Mouse (Mus musculus): ENCODE results near the gene Nlgn3. TPM values are rescaled to one million over a fixed set of nuclear protein-coding genes. Genes with fewer than 3 reads are reported as not detected.
A peak's percentile ranks its signal among the peaks of the same experiment; 100 is the strongest.

Nlgn3 gene
- polyA plus RNA-seq, 1 experiment from 2014 or later = 0.59 TPM

DNA sequence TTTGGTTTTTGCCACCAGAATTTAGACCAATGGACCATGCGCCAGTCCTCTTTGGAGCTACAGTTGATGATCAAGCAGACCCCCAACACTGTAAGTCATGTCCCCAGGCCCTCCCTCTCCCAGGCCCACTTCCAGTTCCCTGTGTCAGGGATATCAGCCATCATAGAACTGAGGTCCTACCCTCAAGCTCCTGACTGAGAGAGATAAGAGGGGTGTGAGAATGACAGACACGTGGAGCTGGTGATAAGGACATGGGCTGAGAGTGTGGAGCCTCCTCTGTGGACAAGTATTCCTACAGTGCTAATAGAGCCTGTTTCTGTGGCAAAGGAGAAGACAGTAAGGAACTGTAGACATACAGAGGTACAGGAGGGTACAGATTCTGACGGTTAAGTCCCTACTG lies 11.4 kb upstream of the Nlgn3 start:
- Histone ChIP-seq H3K4me3 (ENCODE audit: low read depth, low read length) (no peak overlapping the region), H3K9ac (ENCODE audit: low read depth, low read length) (no peak overlapping the region), H3K27ac (ENCODE audit: low read depth, low read length) (peak overlapping the region; percentile 84), H3K4me2 (peak overlapping the region; percentile 37; the same call in 1 of the 2 replicates), H3K27me3 (replicated peaks; ENCODE audit: control insufficient read depth, insufficient read depth, low read length) (peaks cover 3% of the 10 kb centered on the region), H3K9me3 (ENCODE audit: control insufficient read depth, low read length) (no peaks in the 10 kb centered on the region), H3K4me1 (replicated peaks; ENCODE audit: control insufficient read depth, insufficient read depth, low read length) (peaks cover 8% of the 10 kb centered on the region; the same call in 1 of the 2 replicates), H3K36me3 (ENCODE audit: control insufficient read depth, insufficient read depth, low read length) (peaks cover 31% of the 10 kb centered on the region)
- DNase-seq (ENCODE audit: low spot score) (no peak), ATAC-seq (replicated peaks; ENCODE audit: low FRiP score) (peak; percentile 97)
- 60% methylated on average over 3 of the region's 3 CpGs for WGBS

DNA sequence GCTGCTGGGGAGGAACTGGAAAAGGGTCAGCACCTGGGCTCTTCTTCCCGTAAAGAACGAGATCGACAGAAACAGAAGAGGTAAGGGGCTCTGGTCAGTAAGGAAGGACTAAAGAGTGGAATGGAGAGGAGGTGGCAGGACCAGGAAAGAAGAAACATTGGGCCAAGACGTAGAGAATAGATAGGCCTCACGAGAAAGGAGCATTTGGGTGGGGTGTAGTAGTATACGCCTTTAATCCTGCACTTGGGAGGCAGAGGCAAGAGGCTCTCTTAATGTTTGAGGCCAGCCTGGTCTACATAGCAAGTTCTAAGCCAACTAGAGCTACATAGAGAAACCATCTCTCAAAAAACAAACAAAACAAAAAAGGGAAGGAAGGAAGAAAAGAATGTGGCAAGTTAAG lies 10.5 kb upstream of the Nlgn3 start:
- H3K27ac ChIP-seq (ENCODE audit: low read depth, low read length) = peak overlapping the region; percentile 84
- ATAC-seq (replicated peaks; ENCODE audit: low FRiP score) (no peak), DNase-seq (ENCODE audit: low spot score) (no peak)
- no peak overlapping the region for H3K4me3 ChIP-seq (ENCODE audit: low read depth, low read length)
- no peaks in the 10 kb centered on the region for H3K9me3 ChIP-seq (ENCODE audit: control insufficient read depth, low read length)
- peaks cover 30% of the 10 kb centered on the region for H3K36me3 ChIP-seq (ENCODE audit: control insufficient read depth, insufficient read depth, low read length)
- no peaks in the 10 kb centered on the region; the same call in none of the 2 replicates for H3K27me3 ChIP-seq (replicated peaks; ENCODE audit: control insufficient read depth, insufficient read depth, low read length)
- H3K9ac ChIP-seq (ENCODE audit: low read depth, low read length) = peak overlapping the region; percentile 25; the same call in 1 of the 2 replicates
- H3K4me2 ChIP-seq = peak overlapping the region; percentile 13
- 84% methylated on average over 6 of the region's 6 CpGs for WGBS
- peaks cover 8% of the 10 kb centered on the region; the same call in 1 of the 2 replicates for H3K4me1 ChIP-seq (replicated peaks; ENCODE audit: control insufficient read depth, insufficient read depth, low read length)

DNA sequence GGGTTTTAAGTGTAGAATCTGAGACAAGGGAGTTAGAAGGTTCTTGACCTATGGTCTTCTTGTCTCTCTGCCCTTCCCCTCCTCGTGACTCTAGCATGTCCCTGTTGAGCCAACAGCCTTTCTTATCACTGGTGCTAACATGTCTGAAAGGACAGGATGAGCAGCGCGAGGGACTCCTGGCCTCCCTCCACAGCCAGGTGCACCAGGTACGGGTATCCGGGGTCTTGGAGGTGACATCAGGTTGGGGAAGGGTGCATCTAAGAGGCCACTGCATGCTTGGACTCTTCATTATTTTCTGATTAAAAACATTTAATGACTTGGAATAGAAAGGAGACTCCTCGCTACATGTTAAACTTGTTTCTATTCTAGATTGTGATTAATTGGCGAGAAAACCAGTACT lies 9.9 kb upstream of the Nlgn3 start:
- Histone ChIP-seq H3K9me3 (ENCODE audit: control insufficient read depth, low read length) (no peaks in the 10 kb centered on the region), H3K9ac (ENCODE audit: low read depth, low read length) (no peak overlapping the region), H3K4me2 (no peak overlapping the region), H3K36me3 (ENCODE audit: control insufficient read depth, insufficient read depth, low read length) (peaks cover 32% of the 10 kb centered on the region), H3K4me3 (ENCODE audit: low read depth, low read length) (no peak overlapping the region), H3K27me3 (replicated peaks; ENCODE audit: control insufficient read depth, insufficient read depth, low read length) (no peaks in the 10 kb centered on the region; the same call in 1 of the 2 replicates), H3K4me1 (replicated peaks; ENCODE audit: control insufficient read depth, insufficient read depth, low read length) (peaks cover 8% of the 10 kb centered on the region; the same call in 1 of the 2 replicates), H3K27ac (ENCODE audit: low read depth, low read length) (peak overlapping the region; percentile 84; the same call in 1 of the 2 replicates)
- WGBS = 86% methylated on average over 7 of the region's 7 CpGs
- DNase-seq (ENCODE audit: low spot score) = no peak
- ATAC-seq (replicated peaks; ENCODE audit: low FRiP score) = no peak

DNA sequence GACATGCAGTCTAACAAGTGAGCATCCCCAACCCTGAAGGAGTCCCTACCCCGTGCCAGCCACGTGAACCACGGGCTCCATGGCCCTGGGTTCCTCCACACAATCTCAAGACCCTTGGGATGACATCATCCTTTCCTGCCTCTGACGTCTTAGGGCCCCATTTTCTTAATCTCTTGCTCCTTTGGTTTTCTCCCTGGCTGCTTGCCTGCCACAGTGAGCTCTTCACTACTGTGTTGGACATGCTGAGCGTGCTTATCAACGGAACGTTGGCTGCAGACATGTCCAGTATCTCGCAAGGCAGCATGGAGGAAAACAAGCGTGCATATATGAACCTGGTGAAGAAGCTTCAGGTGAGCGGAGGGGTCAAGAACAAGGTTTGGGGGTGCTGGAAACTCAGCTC lies 8.9 kb upstream of the Nlgn3 start:
- peaks cover 8% of the 10 kb centered on the region; the same call in 1 of the 2 replicates for H3K4me1 ChIP-seq (replicated peaks; ENCODE audit: control insufficient read depth, insufficient read depth, low read length)
- DNase-seq (ENCODE audit: low spot score) (no peak), ATAC-seq (replicated peaks; ENCODE audit: low FRiP score) (peak; percentile 42)
- no peak overlapping the region for H3K9ac ChIP-seq (ENCODE audit: low read depth, low read length)
- H3K4me3 ChIP-seq (ENCODE audit: low read depth, low read length) = no peak overlapping the region
- no peak overlapping the region for H3K4me2 ChIP-seq
- no peaks in the 10 kb centered on the region; the same call in 1 of the 2 replicates for H3K27me3 ChIP-seq (replicated peaks; ENCODE audit: control insufficient read depth, insufficient read depth, low read length)
- peaks cover 32% of the 10 kb centered on the region for H3K36me3 ChIP-seq (ENCODE audit: control insufficient read depth, insufficient read depth, low read length)
- H3K9me3 ChIP-seq (ENCODE audit: control insufficient read depth, low read length) = no peaks in the 10 kb centered on the region
- peak overlapping the region; percentile 25; the same call in 1 of the 2 replicates for H3K27ac ChIP-seq (ENCODE audit: low read depth, low read length)
- WGBS = 72% methylated on average over 10 of the region's 10 CpGs

DNA sequence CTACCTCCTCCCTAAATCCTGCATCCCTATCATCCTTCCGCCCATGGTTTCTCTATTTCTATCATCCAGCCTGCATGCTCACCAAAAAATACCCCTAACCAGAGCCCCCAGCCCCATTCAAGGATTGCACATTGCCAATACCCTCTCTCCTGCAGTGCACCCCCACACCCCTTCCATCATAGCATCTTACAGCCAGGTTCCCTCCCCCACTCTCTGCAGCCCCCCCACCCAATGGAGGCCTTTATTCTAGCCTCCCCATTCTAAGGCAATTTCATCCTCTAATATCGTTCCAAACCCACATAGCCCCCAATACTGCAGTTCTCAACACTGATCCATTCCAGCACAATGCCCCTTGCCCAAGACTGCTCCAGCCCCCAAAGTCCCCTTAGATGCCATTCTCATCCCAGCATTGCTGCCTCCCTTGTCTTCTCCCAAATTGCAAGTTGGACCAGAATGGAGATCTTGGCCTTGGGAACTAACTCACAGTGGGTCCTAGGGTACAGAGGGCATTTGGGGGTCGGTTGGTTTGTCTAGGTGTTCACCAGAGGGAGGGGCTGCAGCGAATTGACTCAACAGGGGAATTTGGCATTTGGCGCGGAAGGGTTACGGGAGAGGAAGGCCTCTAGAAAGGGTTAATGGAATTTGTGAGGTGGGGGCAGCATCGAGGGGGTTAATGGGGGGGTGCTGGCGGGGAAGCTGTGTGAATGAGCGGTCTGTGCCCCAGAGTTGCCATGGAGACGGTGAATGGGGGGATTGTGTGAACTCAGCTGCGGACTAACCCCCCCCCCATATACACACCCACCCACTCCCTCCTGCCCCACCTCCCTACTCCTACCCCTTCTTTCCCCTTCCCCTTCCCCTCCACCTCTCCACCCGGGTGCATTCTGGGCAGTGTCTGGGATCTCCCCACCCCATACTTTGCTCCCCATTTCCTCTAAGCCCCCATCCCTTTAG lies 782 bp downstream of the Nlgn3 start:
- no peak overlapping the region for H3K27ac ChIP-seq (ENCODE audit: low read depth, low read length)
- WGBS = 29% methylated on average over 13 of the region's 13 CpGs

DNA sequence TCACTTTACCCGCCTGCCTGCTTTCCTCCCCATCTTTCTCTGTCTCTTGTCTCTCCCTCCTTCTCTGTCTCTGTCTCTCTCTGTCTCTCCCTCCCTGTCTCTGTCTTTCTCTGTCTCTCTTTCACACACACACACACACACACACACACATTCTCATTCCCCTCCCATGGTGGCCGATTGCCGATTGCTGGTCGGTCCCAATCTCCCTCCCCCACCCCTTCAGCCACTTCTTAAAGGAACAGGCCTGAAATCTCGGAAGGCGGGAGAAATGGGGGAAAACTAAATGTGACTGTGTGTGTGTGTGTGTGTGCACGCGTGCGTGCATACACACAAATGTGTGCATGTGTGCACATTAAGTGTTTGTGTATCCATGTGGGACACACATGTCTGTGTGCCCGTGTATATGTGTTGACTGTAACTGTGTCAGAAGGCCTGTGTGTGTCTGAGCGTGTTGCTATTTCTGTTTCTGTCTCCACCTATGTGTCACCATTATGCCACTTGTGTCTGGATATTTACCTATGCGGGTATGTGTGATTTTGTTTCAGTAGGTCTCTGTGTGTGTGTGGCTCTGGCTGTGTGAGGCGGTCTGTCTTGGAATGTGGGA lies 1.6 kb downstream of the Nlgn3 start:
- H3K4me3 ChIP-seq (ENCODE audit: low read depth, low read length) = no peak overlapping the region

More for the DNA sequence above, 782 bp downstream of the Nlgn3 start:
- Histone ChIP-seq H3K36me3 (ENCODE audit: control insufficient read depth, insufficient read depth, low read length) (0 out of 2 replicates have a peak, but pooled peaks cover 3% of the 10 kb centered on the region), H3K9ac (ENCODE audit: low read depth, low read length) (no peak overlapping the region), H3K4me2 (peak overlapping the region; percentile 46), H3K4me1 (replicated peaks; ENCODE audit: control insufficient read depth, insufficient read depth, low read length) (no peaks in the 10 kb centered on the region), H3K9me3 (ENCODE audit: control insufficient read depth, low read length) (no peaks in the 10 kb centered on the region), H3K27me3 (replicated peaks; ENCODE audit: control insufficient read depth, insufficient read depth, low read length) (peaks cover 27% of the 10 kb centered on the region), H3K4me3 (ENCODE audit: low read depth, low read length) (peak overlapping the region; percentile 12)
- DNase-seq (ENCODE audit: low spot score) (no peak), ATAC-seq (replicated peaks; ENCODE audit: low FRiP score) (no peak)

DNA sequence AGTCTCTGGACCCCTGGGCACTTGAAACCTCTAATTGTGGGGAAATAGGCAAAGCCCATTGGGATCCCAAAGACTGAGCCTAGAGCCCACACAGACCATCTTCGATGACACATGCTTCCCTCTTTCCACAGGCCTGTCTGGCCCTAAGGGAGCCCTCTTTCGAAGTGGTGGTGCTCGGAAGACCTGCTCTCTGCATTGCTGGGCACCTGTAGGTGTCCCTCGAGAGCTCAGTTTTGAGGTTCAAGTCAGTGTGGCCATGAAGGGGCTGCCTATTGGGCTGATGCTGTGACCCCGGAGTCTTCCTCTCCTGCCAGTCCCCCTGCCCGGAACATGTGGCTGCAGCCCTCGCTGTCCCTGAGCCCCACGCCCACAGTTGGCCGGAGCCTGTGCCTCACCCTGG lies 2.7 kb downstream of the Nlgn3 start:
- peaks cover 28% of the 10 kb centered on the region for H3K27me3 ChIP-seq (replicated peaks; ENCODE audit: control insufficient read depth, insufficient read depth, low read length)
- no peak overlapping the region for H3K4me3 ChIP-seq (ENCODE audit: low read depth, low read length)
- H3K4me1 ChIP-seq (replicated peaks; ENCODE audit: control insufficient read depth, insufficient read depth, low read length) = no peaks in the 10 kb centered on the region
- H3K27ac ChIP-seq (ENCODE audit: low read depth, low read length) = no peak overlapping the region
- no peaks in the 10 kb centered on the region for H3K36me3 ChIP-seq (ENCODE audit: control insufficient read depth, insufficient read depth, low read length)
- H3K9ac ChIP-seq (ENCODE audit: low read depth, low read length) = no peak overlapping the region
- 75% methylated on average over 9 of the region's 9 CpGs for WGBS
- H3K9me3 ChIP-seq (ENCODE audit: control insufficient read depth, low read length) = no peaks in the 10 kb centered on the region
- ATAC-seq (replicated peaks; ENCODE audit: low FRiP score) (no peak), DNase-seq (ENCODE audit: low spot score) (no peak)
- H3K4me2 ChIP-seq = no peak overlapping the region

More for the DNA sequence above, 1.6 kb downstream of the Nlgn3 start:
- H3K9ac ChIP-seq (ENCODE audit: low read depth, low read length) = no peak overlapping the region
- no peak overlapping the region for H3K27ac ChIP-seq (ENCODE audit: low read depth, low read length)
- H3K9me3 ChIP-seq (ENCODE audit: control insufficient read depth, low read length) = no peaks in the 10 kb centered on the region
- peak overlapping the region; percentile 31 for H3K4me2 ChIP-seq
- H3K27me3 ChIP-seq (replicated peaks; ENCODE audit: control insufficient read depth, insufficient read depth, low read length) = peaks cover 27% of the 10 kb centered on the region
- no peaks in the 10 kb centered on the region for H3K4me1 ChIP-seq (replicated peaks; ENCODE audit: control insufficient read depth, insufficient read depth, low read length)
- 51% methylated on average over 13 of the region's 13 CpGs for WGBS
- no peak for DNase-seq (ENCODE audit: low spot score)
- ATAC-seq (replicated peaks; ENCODE audit: low FRiP score) = no peak
- H3K36me3 ChIP-seq (ENCODE audit: control insufficient read depth, insufficient read depth, low read length) = 0 out of 2 replicates have a peak, but pooled peaks cover 3% of the 10 kb centered on the region

DNA sequence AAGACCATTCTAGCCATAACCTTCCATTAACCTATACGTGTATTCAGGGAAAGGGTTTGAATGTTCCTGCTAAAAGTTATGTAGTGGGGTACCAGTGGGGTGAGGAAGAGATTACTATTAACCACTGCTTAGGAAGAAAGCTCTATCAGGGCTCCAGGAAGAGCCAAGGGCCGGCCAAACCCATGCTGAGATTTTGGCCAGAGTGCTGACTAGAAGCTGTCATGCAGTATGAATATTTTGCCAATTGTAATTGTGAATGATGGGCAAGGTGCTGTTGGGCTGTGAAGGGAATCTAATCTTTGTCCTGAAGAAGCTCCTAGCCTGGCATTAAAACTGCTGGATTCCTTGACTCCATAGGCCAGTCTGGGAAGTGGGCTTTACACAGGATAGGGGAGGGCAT lies 5.7 kb downstream of the Nlgn3 start:
- no peaks in the 10 kb centered on the region for H3K4me1 ChIP-seq (replicated peaks; ENCODE audit: control insufficient read depth, insufficient read depth, low read length)
- H3K4me2 ChIP-seq = no peak overlapping the region
- 51% methylated on average over 2 of the region's 2 CpGs for WGBS
- no peak overlapping the region for H3K4me3 ChIP-seq (ENCODE audit: low read depth, low read length)
- H3K36me3 ChIP-seq (ENCODE audit: control insufficient read depth, insufficient read depth, low read length) = no peaks in the 10 kb centered on the region
- no peaks in the 10 kb centered on the region for H3K9me3 ChIP-seq (ENCODE audit: control insufficient read depth, low read length)
- DNase-seq (ENCODE audit: low spot score) (no peak), ATAC-seq (replicated peaks; ENCODE audit: low FRiP score) (no peak)
- no peak overlapping the region for H3K27ac ChIP-seq (ENCODE audit: low read depth, low read length)
- no peak overlapping the region for H3K9ac ChIP-seq (ENCODE audit: low read depth, low read length)
- H3K27me3 ChIP-seq (replicated peaks; ENCODE audit: control insufficient read depth, insufficient read depth, low read length) = peaks cover 46% of the 10 kb centered on the region
